Mouse (Mus musculus): Measurements from ENCODE around the gene Tuba3a. TPM values are rescaled to one million over a fixed set of nuclear protein-coding genes. Genes with fewer than 3 reads are reported as not detected.
"Not testable (repeated sequence)": the region's sequence is repeated elsewhere in the genome, so short reads cannot be mapped to it uniquely, and the experiment has no call there.

Gene Tuba3a
- total and polyA plus RNA-seq, 2 experiments = not detected

DNA sequence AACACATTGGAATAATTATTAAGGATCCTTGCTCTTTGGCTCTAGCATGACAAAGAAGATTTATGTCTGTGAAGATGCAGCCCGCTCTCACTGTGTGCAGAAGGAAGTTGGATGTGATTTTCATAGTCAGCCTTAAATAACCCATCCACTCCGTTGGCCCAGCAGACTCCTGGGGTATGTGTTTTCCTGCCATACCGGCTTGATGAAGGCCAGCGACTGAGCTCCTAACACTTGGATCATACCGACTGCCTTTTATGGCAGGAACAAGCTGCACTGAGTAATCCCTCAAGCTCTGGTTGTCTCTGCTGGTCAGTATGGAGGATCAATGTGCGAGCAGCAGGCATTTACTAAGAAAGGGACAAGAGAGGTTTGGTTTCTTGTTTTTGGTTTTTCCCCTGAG is 19.6 kb upstream of the Tuba3a start:
- no peak overlapping the region for H3K9ac ChIP-seq (ENCODE audit: low read depth, low read length)
- H3K4me1 ChIP-seq (ENCODE audit: control insufficient read depth, insufficient read depth, low read length) = peaks cover 7% of the 10 kb centered on the region; the same call in 1 of the 2 replicates
- peaks cover 5% of the 10 kb centered on the region; the same call in 1 of the 2 replicates for H3K36me3 ChIP-seq (ENCODE audit: control insufficient read depth, insufficient read depth, low read length)
- H3K27me3 ChIP-seq (ENCODE audit: control insufficient read depth, insufficient read depth, low read length) = no peaks in the 10 kb centered on the region
- no peak overlapping the region for H3K4me3 ChIP-seq (ENCODE audit: insufficient read depth, low read depth, low read length)
- WGBS = 91% methylated on average over 6 of the region's 6 CpGs
- no peak for TF ChIP-seq POLR2A (IDR thresholded peaks at IDR 0.05; ENCODE audit: extremely low read depth, insufficient read depth, low read length)
- no peak for TF ChIP-seq CTCF (IDR thresholded peaks at IDR 0.05; ENCODE audit: low read depth, low read length)
- no peak for DNase-seq (ENCODE audit: extremely low read depth, low read depth, low spot score)
- H3K27ac ChIP-seq (replicated peaks; ENCODE audit: insufficient read depth, low read depth, low read length) = no peak overlapping the region
- no peaks in the 10 kb centered on the region for H3K79me2 ChIP-seq (ENCODE audit: control insufficient read depth, insufficient read depth, low read length)

DNA sequence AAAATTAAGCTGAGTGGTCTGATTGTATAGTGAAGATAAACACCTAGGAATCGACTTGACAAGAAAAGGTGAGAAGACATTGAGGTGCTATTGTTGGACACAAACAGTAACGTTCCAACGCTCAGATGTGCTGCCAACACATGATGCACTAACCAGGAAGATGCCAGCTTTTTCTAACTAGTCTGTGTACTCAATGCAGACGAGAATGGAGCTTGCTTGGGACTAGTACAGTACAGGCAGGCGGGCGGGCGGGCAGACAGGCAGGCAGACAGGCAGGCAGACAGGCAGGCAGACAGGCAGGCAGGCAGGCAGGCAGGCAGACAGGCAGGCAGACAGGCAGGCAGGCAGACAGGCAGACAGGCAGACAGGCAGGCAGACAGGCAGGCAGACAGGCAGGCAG is 18.6 kb upstream of the Tuba3a start:
- WGBS = 86% methylated on average over 7 of the region's 7 CpGs
- H3K36me3 ChIP-seq (ENCODE audit: control insufficient read depth, insufficient read depth, low read length) = not testable (repeated sequence)

DNA sequence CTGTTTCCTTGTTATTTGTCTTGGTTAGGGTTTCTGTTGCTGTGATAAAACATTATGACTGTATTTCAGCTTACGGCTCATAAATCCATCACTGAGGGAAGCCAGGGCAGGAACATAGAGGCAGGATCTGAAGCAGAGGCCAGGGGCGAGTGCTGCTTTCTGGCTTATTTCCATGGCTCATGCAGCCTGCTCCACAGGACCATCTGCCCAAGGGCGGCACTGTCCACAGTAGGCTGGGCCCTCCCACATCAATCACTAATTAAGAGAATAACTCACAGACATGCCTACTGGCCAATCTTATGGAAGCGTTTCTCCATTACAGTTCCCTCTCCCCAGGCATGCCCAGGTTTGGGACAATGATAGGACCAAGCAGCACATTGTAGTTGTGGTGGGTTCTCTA is 17.4 kb upstream of the Tuba3a start:
- Histone ChIP-seq H3K27ac (replicated peaks; ENCODE audit: insufficient read depth, low read depth, low read length) (peak overlapping the region; percentile 56), H3K9ac (ENCODE audit: low read depth, low read length) (no peak overlapping the region), H3K4me1 (ENCODE audit: control insufficient read depth, insufficient read depth, low read length) (no peaks in the 10 kb centered on the region), H3K27me3 (ENCODE audit: control insufficient read depth, insufficient read depth, low read length) (no peaks in the 10 kb centered on the region), H3K36me3 (ENCODE audit: control insufficient read depth, insufficient read depth, low read length) (peaks cover 5% of the 10 kb centered on the region; the same call in 1 of the 2 replicates), H3K79me2 (ENCODE audit: control insufficient read depth, insufficient read depth, low read length) (no peaks in the 10 kb centered on the region), H3K4me3 (ENCODE audit: insufficient read depth, low read depth, low read length) (no peak overlapping the region)
- 89% methylated on average over 4 of the region's 4 CpGs for WGBS
- DNase-seq (ENCODE audit: extremely low read depth, low read depth, low spot score) = no peak
- TF ChIP-seq POLR2A (IDR thresholded peaks at IDR 0.05; ENCODE audit: extremely low read depth, insufficient read depth, low read length) (no peak), CTCF (IDR thresholded peaks at IDR 0.05; ENCODE audit: low read depth, low read length) (no peak)

More for the DNA sequence above, 18.6 kb upstream of the Tuba3a start:
- not testable (repeated sequence) for H3K4me1 ChIP-seq (ENCODE audit: control insufficient read depth, insufficient read depth, low read length); H3K27ac ChIP-seq (replicated peaks; ENCODE audit: insufficient read depth, low read depth, low read length); DNase-seq (ENCODE audit: extremely low read depth, low read depth, low spot score); H3K4me3 ChIP-seq (ENCODE audit: insufficient read depth, low read depth, low read length); H3K9ac ChIP-seq (ENCODE audit: low read depth, low read length); H3K27me3 ChIP-seq (ENCODE audit: control insufficient read depth, insufficient read depth, low read length); H3K79me2 ChIP-seq (ENCODE audit: control insufficient read depth, insufficient read depth, low read length)

DNA sequence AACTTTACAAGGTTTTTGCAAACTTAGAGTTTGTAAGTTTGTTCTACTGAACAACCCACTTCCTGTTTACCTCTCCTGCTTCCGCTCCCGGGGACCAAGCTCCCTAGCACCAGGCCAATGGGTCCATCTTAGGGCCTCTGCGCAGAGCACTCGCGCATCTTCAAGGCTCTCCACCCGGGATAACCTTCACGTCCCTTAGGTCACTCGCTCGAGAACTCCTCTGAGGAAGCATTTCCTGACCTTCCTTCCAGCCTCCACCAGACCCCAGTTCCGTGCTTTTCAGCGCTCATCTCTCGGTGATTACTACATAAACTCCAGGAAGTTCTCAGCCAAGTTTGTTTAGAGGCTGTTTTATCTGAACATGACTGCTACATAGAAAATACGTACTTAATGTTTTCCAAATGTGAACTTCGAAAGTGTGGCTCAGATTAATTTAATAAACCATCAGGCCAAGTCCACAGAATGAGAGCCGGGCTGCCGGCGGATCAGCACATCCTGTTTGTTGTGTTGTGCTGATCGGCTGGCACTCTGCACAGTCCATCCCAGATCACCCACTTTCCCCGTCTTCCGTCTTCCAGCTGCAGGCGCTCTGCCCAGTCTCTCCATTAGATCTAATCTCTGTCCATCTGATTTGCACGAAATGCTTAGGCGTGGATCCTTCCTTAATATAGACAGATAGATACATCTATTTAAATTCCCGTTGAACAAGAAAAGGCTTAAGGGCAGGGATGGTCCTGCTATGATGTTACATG is 16.6 kb upstream of the Tuba3a start:
- no peak for TF ChIP-seq CTCF (IDR thresholded peaks at IDR 0.05; ENCODE audit: low read depth, low read length)
- Histone ChIP-seq H3K36me3 (ENCODE audit: control insufficient read depth, insufficient read depth, low read length) (peaks cover 2% of the 10 kb centered on the region; the same call in 1 of the 2 replicates), H3K9ac (ENCODE audit: low read depth, low read length) (no peak overlapping the region), H3K4me1 (ENCODE audit: control insufficient read depth, insufficient read depth, low read length) (no peaks in the 10 kb centered on the region), H3K27me3 (ENCODE audit: control insufficient read depth, insufficient read depth, low read length) (no peaks in the 10 kb centered on the region), H3K79me2 (ENCODE audit: control insufficient read depth, insufficient read depth, low read length) (no peaks in the 10 kb centered on the region), H3K4me3 (ENCODE audit: insufficient read depth, low read depth, low read length) (no peak overlapping the region), H3K27ac (replicated peaks; ENCODE audit: insufficient read depth, low read depth, low read length) (peak overlapping the region; percentile 70)
- peak; percentile 35 for DNase-seq (ENCODE audit: extremely low read depth, low read depth, low spot score)
- WGBS = 74% methylated on average over 24 of the region's 24 CpGs

DNA sequence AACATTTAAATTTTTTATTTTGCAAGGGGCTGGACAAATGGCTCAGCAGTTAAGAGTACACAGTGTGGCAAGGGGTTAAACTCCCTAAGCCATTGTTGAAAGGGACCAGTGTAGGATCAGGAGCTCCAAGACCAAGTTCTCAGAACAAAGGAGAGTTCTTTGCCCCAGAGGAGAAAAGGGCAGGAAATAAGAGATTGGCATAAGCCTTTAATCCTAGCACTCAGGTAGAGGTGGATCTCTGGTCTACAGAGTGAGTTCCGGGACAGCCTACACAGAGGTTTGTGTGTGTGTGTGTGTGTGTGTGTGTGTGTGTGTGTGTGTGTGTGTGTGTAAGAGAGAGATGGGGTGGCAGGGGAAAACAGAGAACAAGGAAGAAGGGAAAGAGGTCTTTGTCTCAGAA is 15.1 kb upstream of the Tuba3a start:
- WGBS = 89% methylated on average over 1 of the region's 1 CpGs
- Histone ChIP-seq H3K9ac (ENCODE audit: low read depth, low read length) (no peak overlapping the region), H3K4me3 (ENCODE audit: insufficient read depth, low read depth, low read length) (no peak overlapping the region)

DNA sequence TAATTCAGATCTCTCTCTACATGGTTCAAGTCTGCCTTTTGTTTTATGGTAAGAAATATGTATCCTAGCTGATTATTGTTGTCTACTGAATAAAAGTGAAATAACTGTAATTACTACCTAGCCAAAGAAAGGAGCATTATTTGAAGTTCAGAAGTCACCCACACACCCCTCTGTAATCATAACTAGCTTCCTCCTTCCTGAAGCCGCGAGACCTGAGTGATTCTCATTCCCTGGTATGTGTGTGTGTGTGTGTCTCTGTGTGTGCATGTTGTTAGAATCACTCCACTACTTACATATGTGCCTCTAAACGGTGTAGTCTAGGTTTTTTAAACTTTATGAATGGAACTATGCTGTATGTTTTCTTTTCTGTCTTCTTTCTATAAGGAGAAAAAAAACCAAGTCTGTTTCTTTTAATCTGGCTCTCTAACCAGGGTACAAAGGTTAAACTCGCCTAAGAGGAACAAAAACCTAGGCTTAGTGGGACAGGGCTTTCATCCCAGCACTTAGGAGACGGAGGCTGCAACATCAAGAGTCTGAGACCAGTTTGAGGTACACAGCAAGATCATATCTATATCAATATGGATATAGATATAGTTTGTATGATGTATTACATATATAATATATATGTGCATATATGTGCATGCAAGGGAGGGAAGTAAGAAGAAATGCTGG is 11.4 kb upstream of the Tuba3a start:
- 0 out of 2 replicates have a peak, but pooled peaks cover 2% of the 10 kb centered on the region for H3K4me1 ChIP-seq (ENCODE audit: control insufficient read depth, insufficient read depth, low read length)
- TF ChIP-seq POLR2A (IDR thresholded peaks at IDR 0.05; ENCODE audit: extremely low read depth, insufficient read depth, low read length) (no peak), CTCF (IDR thresholded peaks at IDR 0.05; ENCODE audit: low read depth, low read length) (no peak)

More for the DNA sequence above, 15.1 kb upstream of the Tuba3a start:
- Histone ChIP-seq H3K79me2 (ENCODE audit: control insufficient read depth, insufficient read depth, low read length) (no peaks in the 10 kb centered on the region), H3K27me3 (ENCODE audit: control insufficient read depth, insufficient read depth, low read length) (no peaks in the 10 kb centered on the region), H3K27ac (replicated peaks; ENCODE audit: insufficient read depth, low read depth, low read length) (no peak overlapping the region), H3K36me3 (ENCODE audit: control insufficient read depth, insufficient read depth, low read length) (no peaks in the 10 kb centered on the region), H3K4me1 (ENCODE audit: control insufficient read depth, insufficient read depth, low read length) (0 out of 2 replicates have a peak, but pooled peaks cover 2% of the 10 kb centered on the region)
- TF ChIP-seq POLR2A (IDR thresholded peaks at IDR 0.05; ENCODE audit: extremely low read depth, insufficient read depth, low read length) = no peak
- TF ChIP-seq CTCF (IDR thresholded peaks at IDR 0.05; ENCODE audit: low read depth, low read length) = no peak
- DNase-seq (ENCODE audit: extremely low read depth, low read depth, low spot score) = no peak

More for the DNA sequence above, 11.4 kb upstream of the Tuba3a start:
- Histone ChIP-seq H3K79me2 (ENCODE audit: control insufficient read depth, insufficient read depth, low read length) (no peaks in the 10 kb centered on the region), H3K9ac (ENCODE audit: low read depth, low read length) (no peak overlapping the region), H3K4me3 (ENCODE audit: insufficient read depth, low read depth, low read length) (no peak overlapping the region), H3K27me3 (ENCODE audit: control insufficient read depth, insufficient read depth, low read length) (no peaks in the 10 kb centered on the region), H3K36me3 (ENCODE audit: control insufficient read depth, insufficient read depth, low read length) (no peaks in the 10 kb centered on the region), H3K27ac (replicated peaks; ENCODE audit: insufficient read depth, low read depth, low read length) (no peak overlapping the region)
- WGBS = 54% methylated on average over 5 of the region's 5 CpGs
- DNase-seq (ENCODE audit: extremely low read depth, low read depth, low spot score) = peak; percentile 41
